Mouse (Mus musculus): ENCODE results near the gene Sema5a.

- TF ChIP-seq CTCF (IDR thresholded peaks at IDR 0.05) (no peak), EP300 (IDR thresholded peaks at IDR 0.05) (no peak)
Observed at GRCm38 (mm10) chr15:32590641-32591040, 346.0 kb downstream of the Sema5a start.
